Comparison of ENCODE assay signal across 26 mouse cellular contexts in the genomic region with DNA sequence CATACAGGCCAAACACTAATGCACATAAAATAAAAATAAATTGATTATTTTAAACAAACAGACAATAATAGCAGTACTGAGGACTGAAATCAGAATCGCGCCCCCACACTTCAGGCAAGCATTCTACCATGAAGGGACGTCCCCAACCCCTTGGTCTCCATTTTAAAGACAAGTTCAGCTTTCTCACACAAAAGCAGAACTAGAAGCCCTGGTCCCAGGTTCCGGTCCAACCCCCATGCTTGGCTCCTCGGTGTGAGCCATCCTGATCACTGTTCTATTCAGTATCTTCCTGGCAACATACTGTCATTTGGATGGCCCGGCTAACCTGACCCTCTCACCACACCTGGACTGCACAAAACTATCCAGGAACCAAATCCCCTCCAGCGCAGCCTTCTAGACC. TPM values are rescaled to one million over a fixed set of nuclear protein-coding genes. Genes with fewer than 3 reads are reported as not detected.
DNase-seq lines count a peak whose midpoint lies in the region; ATAC-seq and TF ChIP-seq lines count a peak whose summit lies in the region.
"Had no signal": no experiment of that assay in that cellular context is flagged by ENCODE, and none has a peak within 500 bp of the region (broad histone marks: within the 10 kb centered on the region; RNA-seq: fewer than 3 reads in every experiment).

No protein-coding gene starts in this region.

- intact Hi-C loops in gastrocnemius, adult 2 months (cut with DNase I): loop anchor here (2.0 kb wide), 1 partner anchor 39 kb away; the partner anchor contains the start of genes Rufy4 and Tns1

- H3K9me3 ChIP-seq in CH12.LX (replicated peaks; ENCODE audit: low read length): no peaks in the 10 kb centered on the region
- H3K9me3 ChIP-seq in hindbrain, embryonic 11.5 days (ENCODE audit: control insufficient read depth, low read length): no peaks in the 10 kb centered on the region
- H3K9me3 ChIP-seq: embryonic facial prominence, embryonic 10.5 days; embryonic facial prominence, embryonic 12.5 days; forebrain, embryonic 13.5 days; forebrain, embryonic 15.5 days had no signal

- in situ Hi-C loops in CH12.LX (cut with MboI; ENCODE audit: low pct_ligation_motif_present, low pct_unique_long_range_greater_than_20kb, low sequenced_read_pairs): no loop called here

- H3K27me3 ChIP-seq in CH12.LX (replicated peaks): no peaks in the 10 kb centered on the region
- H3K27me3 ChIP-seq in splenic B cell, adult 2 months (ENCODE audit: control insufficient read depth, insufficient read depth, low read length, poor library complexity, severe bottlenecking): no peaks in the 10 kb centered on the region
- no peaks in the 10 kb centered on the region for H3K27me3 ChIP-seq in hindbrain, embryonic 11.5 days (ENCODE audit: control insufficient read depth, insufficient read depth, low read length)
- H3K27me3 ChIP-seq in kidney, adult 2 months (replicated peaks; ENCODE audit: control insufficient read depth, insufficient read depth, low read length): no peaks in the 10 kb centered on the region
- H3K27me3 ChIP-seq: embryonic facial prominence, embryonic 12.5 days; forebrain, embryonic 13.5 days; forebrain, embryonic 15.5 days; Patski had no signal

- H3K4me1 ChIP-seq in CH12.LX (ENCODE audit: control insufficient read depth in 1 of 2, insufficient read depth in 2 of 2): peaks cover 15 to 81% of the 10 kb centered on the region in 2 experiments
- H3K4me1 ChIP-seq in hindbrain, embryonic 11.5 days (replicated peaks; ENCODE audit: control insufficient read depth, insufficient read depth, low read length): peaks cover 2% of the 10 kb centered on the region; the same call in 1 of the 2 replicates
- H3K4me1 ChIP-seq in kidney, adult 2 months (ENCODE audit: control insufficient read depth, insufficient read depth, low read length): peaks cover 27% of the 10 kb centered on the region
- H3K4me1 ChIP-seq: forebrain, embryonic 15.5 days had no signal

- WGBS in hindbrain, embryonic 11.5 days: 87% methylated on average over 7 of the region's 7 CpGs
- WGBS in kidney, adult 2 months: 85% methylated on average over 7 of the region's 7 CpGs

- TF ChIP-seq RAD21 in CH12.LX (IDR thresholded peaks at IDR 0.05; ENCODE audit: low read depth, low read length): no peak

- H3K36me3 ChIP-seq in CH12.LX (replicated peaks in 1 of 2; ENCODE audit: control insufficient read depth in 1 of 2, insufficient read depth in 1 of 2, low read length in 1 of 2): no peaks in the 10 kb centered on the region
- no peaks in the 10 kb centered on the region for H3K36me3 ChIP-seq in splenic B cell, adult 2 months (ENCODE audit: control insufficient read depth, insufficient read depth, low read length, poor library complexity, severe bottlenecking)
- no peaks in the 10 kb centered on the region for H3K36me3 ChIP-seq in hindbrain, embryonic 11.5 days (ENCODE audit: control insufficient read depth, insufficient read depth, low read length)
- H3K36me3 ChIP-seq in kidney, adult 2 months (ENCODE audit: control insufficient read depth, insufficient read depth, low read length): no peaks in the 10 kb centered on the region
- H3K36me3 ChIP-seq: embryonic facial prominence, embryonic 10.5 days; embryonic facial prominence, embryonic 12.5 days; forebrain, embryonic 15.5 days had no signal

- H3K9ac ChIP-seq in CH12.LX (ENCODE audit: insufficient read depth, low read depth): no peak overlapping the region
- no peak overlapping the region for H3K9ac ChIP-seq in hindbrain, embryonic 11.5 days (ENCODE audit: low read depth, low read length)
- H3K9ac ChIP-seq: embryonic facial prominence, embryonic 12.5 days; forebrain, embryonic 13.5 days; forebrain, embryonic 15.5 days; forebrain, postnatal 0 days had no signal

- no peak for TF ChIP-seq CTCF in gastrocnemius, adult 2 months (IDR thresholded peaks at IDR 0.05)
- TF ChIP-seq CTCF in CH12.LX (conservative IDR thresholded peaks at IDR 0.05 in 1 of 2, IDR thresholded peaks at IDR 0.05 in 1 of 2; ENCODE audit: low read depth in 2 of 2, low read length in 2 of 2): no peak
- TF ChIP-seq CTCF in kidney, adult 2 months (conservative IDR thresholded peaks at IDR 0.05; ENCODE audit: insufficient read depth, insufficient read length, low read depth, low read length): no peak

- H3K27ac ChIP-seq in gastrocnemius, adult 2 months: peak overlapping the region; percentile 86
- no peak overlapping the region for H3K27ac ChIP-seq in CH12.LX (ENCODE audit: insufficient read depth, low read depth)
- no peak overlapping the region for H3K27ac ChIP-seq in hindbrain, embryonic 11.5 days (ENCODE audit: low read depth, low read length)
- H3K27ac ChIP-seq in kidney, adult 2 months (ENCODE audit: insufficient read depth, low read depth, low read length): no peak overlapping the region
- H3K27ac ChIP-seq: embryonic facial prominence, embryonic 12.5 days; forebrain, embryonic 13.5 days; forebrain, embryonic 15.5 days had no signal

- no peak for TF ChIP-seq EP300 in CH12.LX (IDR thresholded peaks at IDR 0.05; ENCODE audit: low read length)

- H3K4me3 ChIP-seq in gastrocnemius, adult 2 months: no peak overlapping the region
- H3K4me3 ChIP-seq in CH12.LX (replicated peaks in 1 of 3; ENCODE audit: low read depth in 2 of 3, low read length in 2 of 3, poor library complexity in 1 of 3): no peak overlapping the region
- no peak overlapping the region for H3K4me3 ChIP-seq in hindbrain, embryonic 11.5 days (ENCODE audit: low read depth, low read length)
- no peak overlapping the region for H3K4me3 ChIP-seq in kidney, adult 2 months (ENCODE audit: insufficient read depth, low read depth, low read length)
- H3K4me3 ChIP-seq: embryonic facial prominence, embryonic 10.5 days; embryonic facial prominence, embryonic 12.5 days; forebrain, embryonic 13.5 days; forebrain, embryonic 15.5 days had no signal

- DNase-seq in gastrocnemius, adult 2 months: no peak
- DNase-seq in gastrocnemius, adult 18-20 months (ENCODE audit: low spot score): no peak
- peak; percentile 45 to 49 for DNase-seq in spleen, postnatal 36 days (ENCODE audit: low spot score in 2 of 2)
- DNase-seq in spleen, adult 12 weeks (ENCODE audit: low spot score): no peak
- DNase-seq in CH12.LX (ENCODE audit: extremely low read depth): peak; percentile 77
- DNase-seq in splenic B cell, adult 2 months (ENCODE audit: low read depth, low spot score): peak; percentile 54
- no peak for DNase-seq in hindbrain, embryonic 11.5 days (ENCODE audit: low spot score)
- no peak for DNase-seq in kidney, adult 2 months
- DNase-seq: adrenal gland, postnatal 10 days; adrenal gland, postnatal 25 days; cerebellum, adult 11-12 months; cerebellum, adult 2 months; cerebellum, adult 9-10 months; cerebellum, postnatal 10 days; cerebellum, postnatal 25 days; forebrain, postnatal 0 days had no signal

- dilution Hi-C loops in CH12.LX (cut with MboI; ENCODE audit: extremely low pct_ligation_motif_present, extremely low pct_unique_long_range_greater_than_20kb, low sequenced_read_pairs): no loop called here

- ATAC-seq in hindbrain, embryonic 11.5 days (ENCODE audit: low FRiP score): no peak
- ATAC-seq: activated CD4-positive, CD25-positive, alpha-beta regulatory T cell, adult 4 months; CD4-positive, CD25-positive, alpha-beta regulatory T cell, adult 4 months; forebrain, embryonic 13.5 days; forebrain, embryonic 15.5 days; forebrain, postnatal 0 days; Patski had no signal

- H3K4me2 ChIP-seq in CH12.LX (ENCODE audit: insufficient read depth, low read depth, poor library complexity, severe bottlenecking): no peak overlapping the region
- H3K4me2 ChIP-seq in hindbrain, embryonic 11.5 days (replicated peaks; ENCODE audit: low read depth, low read length): no peak overlapping the region
- H3K4me2 ChIP-seq: embryonic facial prominence, embryonic 12.5 days; forebrain, embryonic 13.5 days; forebrain, embryonic 15.5 days had no signal

- TF ChIP-seq POLR2A in CH12.LX (IDR thresholded peaks at IDR 0.05; ENCODE audit: low read depth, low read length): no peak
- TF ChIP-seq POLR2A in kidney, adult 2 months (IDR thresholded peaks at IDR 0.05; ENCODE audit: low read depth, low read length): no peak

- H3K79me2 ChIP-seq in CH12.LX (replicated peaks; ENCODE audit: control insufficient read depth, extremely low read depth, insufficient read depth, poor library complexity, severe bottlenecking): no peaks in the 10 kb centered on the region

TF ChIP-seq in CH12.LX, 34 proteins besides CTCF, POLR2A, EP300 and RAD21:
- TF ChIP-seq E2F4 (IDR thresholded peaks at IDR 0.05; ENCODE audit: insufficient replicate concordance, low read depth, low read length) (no peak), HCFC1 (IDR thresholded peaks at IDR 0.05; ENCODE audit: low read depth, low read length) (no peak)
TF ChIP-seq in CH12.LX: peak in this region for 0.

RNA-seq across cellular contexts. Expression of gene Tns1, which starts 38.7 kb away (rescaled TPM):
- 100 to 1,000 TPM; 294 to 305 TPM for total RNA-seq in gastrocnemius, adult 2 months (2021)
- total RNA-seq in gastrocnemius, adult 18-20 months (2021): 100 to 1,000 TPM; 226 to 298 TPM
- 0.89 and 1.0 TPM in 2 replicates for total RNA-seq in CH12.LX (2012; rRNA removed)
- total RNA-seq in CH12.LX (2014; rRNA removed): 0.40 and 0.89 TPM in 2 replicates
- 2.5 and 3.6 TPM in 2 replicates for polyA plus RNA-seq in CH12.LX (2012; ENCODE audit: insufficient read length, low read depth)
- 16.1 and 17.3 TPM in 2 replicates for polyA plus RNA-seq in hindbrain, embryonic 11.5 days (2014; fragmentation: Nextera tagmentation; extraction: Ambion mirVana)
- 400 and 465 TPM in 2 replicates for polyA plus RNA-seq in kidney, adult 2 months (2012; rRNA removed)
- total RNA-seq: MEL had no signal

RNA-seq across cellular contexts. Expression of gene Rufy4, which starts 39.8 kb away (rescaled TPM):
- under 1 TPM in 1 of 2 experiments, not detected in 1; 0.08 TPM for total RNA-seq in gastrocnemius, adult 2 months (2021)
- total RNA-seq in gastrocnemius, adult 18-20 months (2021): under 1 TPM; 0.09 to 0.11 TPM
- not detected in 2 replicates for total RNA-seq in CH12.LX (2012; rRNA removed)
- not detected in 2 replicates for total RNA-seq in CH12.LX (2014; rRNA removed)
- polyA plus RNA-seq in CH12.LX (2012; ENCODE audit: insufficient read length, low read depth): not detected in 2 replicates
- polyA plus RNA-seq in hindbrain, embryonic 11.5 days (2014; fragmentation: Nextera tagmentation; extraction: Ambion mirVana): 0.56 and 0.66 TPM in 2 replicates
- 2.4 and 3.3 TPM in 2 replicates for polyA plus RNA-seq in kidney, adult 2 months (2012; rRNA removed)
- total RNA-seq: ES-E14; forebrain, postnatal 0 days had no signal
- polyA plus RNA-seq: activated CD4-positive, CD25-positive, alpha-beta regulatory T cell, adult 4 months; CD4-positive, CD25-positive, alpha-beta regulatory T cell, adult 4 months; cortical plate, adult 2 months had no signal

Comparison
In these comparisons a context has a peak if more than half of its experiments do, and no peak if none do; other contexts are left out.
1. DNase-seq: peak in spleen, postnatal 36 days (2 of 2), CH12.LX (single experiment) and splenic B cell, adult 2 months (single experiment); none in gastrocnemius, adult 2 months (single experiment), gastrocnemius, adult 18-20 months (single experiment), spleen, adult 12 weeks (single experiment), hindbrain, embryonic 11.5 days (single experiment) and kidney, adult 2 months (single experiment).
2. RNA of gene Tns1, which starts 38.7 kb away (total RNA-seq): 294 to 305 TPM in gastrocnemius, adult 2 months and 226 to 298 TPM in gastrocnemius, adult 18-20 months; 0.40 to 1.0 TPM in CH12.LX; every median in the first group is over 100 times any median in the second.